Mouse (Mus musculus) forebrain, embryonic 10.5 days (tissue): ENCODE results near the gene Tnk2. TPM values are rescaled to one million over a fixed set of nuclear protein-coding genes. Genes with fewer than 3 reads are reported as not detected.

Experiments
- DNase-seq: peaks from one replicate; pipeline ENCODE4 v3.0.0-alpha.2; 2017; ENCODE audit warnings: low spot score; ENCODE audit errors: extremely low spot score
- H3K27ac ChIP-seq: fragments of 300-500 bp; sonication (generic); 2 replicates; pipeline ENCODE4 v1.5.1; 2016; ENCODE audit warnings: mild to moderate bottlenecking
- H3K27me3 ChIP-seq: fragments of 300-500 bp; sonication (generic); 2 replicates; pipeline ENCODE4 v1.6.1; 2016; ENCODE audit warnings: mild to moderate bottlenecking; ENCODE audit not compliant: poor library complexity, severe bottlenecking
- H3K36me3 ChIP-seq: fragments of 300-500 bp; sonication (generic); replicated peaks from 2 replicates; pipeline ENCODE4 v1.6.1; 2016; ENCODE audit warnings: mild to moderate bottlenecking, moderate library complexity
- H3K4me1 ChIP-seq: fragments of 300-500 bp; sonication (generic); 2 replicates; pipeline ENCODE4 v1.6.1; 2016
- H3K4me3 ChIP-seq: fragments of 300-500 bp; sonication (generic); 2 replicates; pipeline ENCODE4 v1.5.1; 2016; ENCODE audit warnings: mild to moderate bottlenecking, moderate library complexity
- H3K9me3 ChIP-seq: fragments of 300-500 bp; sonication (generic); 2 replicates; pipeline ENCODE4 v1.6.1; 2016; ENCODE audit warnings: mild to moderate bottlenecking, moderate library complexity
- WGBS: fragments of 180-500 bp; shearing (Covaris S2); methylation state at CpG from one replicate; pipeline ENCODE4 v1.1.7; 2016; 5-methylcytosine and 5-hydroxymethylcytosine counted together
- polyA plus RNA-seq: library from polyadenylated mRNA; unstranded; fragments of >200 nt; fragmentation: Nextera tagmentation; extraction: Ambion mirVana; gene quantifications from 2 replicates; pipeline ENCODE4 v1.2.1, GENCODE M21; 2016

Gene Tnk2
- polyA plus RNA-seq, 1 experiment from 2014 or later = 10.1 TPM

GRCm38 (mm10) chr16:32656321-32656720 lies 12.6 kb downstream of the Tnk2 start:
- H3K4me3 ChIP-seq = no peak overlapping the region
- H3K4me1 ChIP-seq = peaks cover 51% of the 10 kb centered on the region
- H3K36me3 ChIP-seq = peaks cover 32% of the 10 kb centered on the region
- no peak overlapping the region for H3K27ac ChIP-seq
- DNase-seq = no peak
- no peaks in the 10 kb centered on the region for H3K27me3 ChIP-seq
- 88% methylated on average over 8 of the region's 8 CpGs for WGBS
- no peaks in the 10 kb centered on the region for H3K9me3 ChIP-seq

DNA sequence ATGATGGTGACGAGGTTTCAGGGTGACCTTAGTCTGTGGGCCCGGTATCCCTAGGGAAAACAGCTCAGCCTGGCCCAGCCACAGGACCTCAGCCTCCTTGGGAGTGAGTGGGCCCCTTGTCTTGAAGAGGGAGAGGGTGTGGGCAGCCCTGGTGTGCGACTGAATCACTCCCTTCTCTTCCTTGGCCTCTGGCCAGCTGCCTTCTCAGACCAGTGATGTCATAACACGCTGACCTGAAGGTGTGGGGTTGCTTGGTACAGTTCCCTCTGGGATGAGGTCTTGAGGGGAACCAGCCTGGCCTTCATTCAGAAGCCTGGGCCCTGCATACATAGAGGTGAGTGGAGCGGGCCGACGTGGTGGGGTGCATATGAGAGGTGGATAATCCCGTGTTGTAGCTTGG lies 13.1 kb downstream of the Tnk2 start:
- Histone ChIP-seq H3K27me3 (no peaks in the 10 kb centered on the region), H3K9me3 (no peaks in the 10 kb centered on the region), H3K4me3 (no peak overlapping the region), H3K36me3 (peaks cover 28% of the 10 kb centered on the region), H3K4me1 (peaks cover 56% of the 10 kb centered on the region), H3K27ac (no peak overlapping the region)
- DNase-seq = no peak
- 87% methylated on average over 8 of the region's 8 CpGs for WGBS

GRCm38 (mm10) chr16:32657498-32658250 lies 14.0 kb downstream of the Tnk2 start:
- Histone ChIP-seq H3K27ac (no peak overlapping the region), H3K4me3 (no peak overlapping the region), H3K36me3 (peaks cover 22% of the 10 kb centered on the region), H3K9me3 (no peaks in the 10 kb centered on the region), H3K27me3 (no peaks in the 10 kb centered on the region), H3K4me1 (peaks cover 62% of the 10 kb centered on the region)
- no peak for DNase-seq
- 90% methylated on average over 16 of the region's 16 CpGs for WGBS

DNA sequence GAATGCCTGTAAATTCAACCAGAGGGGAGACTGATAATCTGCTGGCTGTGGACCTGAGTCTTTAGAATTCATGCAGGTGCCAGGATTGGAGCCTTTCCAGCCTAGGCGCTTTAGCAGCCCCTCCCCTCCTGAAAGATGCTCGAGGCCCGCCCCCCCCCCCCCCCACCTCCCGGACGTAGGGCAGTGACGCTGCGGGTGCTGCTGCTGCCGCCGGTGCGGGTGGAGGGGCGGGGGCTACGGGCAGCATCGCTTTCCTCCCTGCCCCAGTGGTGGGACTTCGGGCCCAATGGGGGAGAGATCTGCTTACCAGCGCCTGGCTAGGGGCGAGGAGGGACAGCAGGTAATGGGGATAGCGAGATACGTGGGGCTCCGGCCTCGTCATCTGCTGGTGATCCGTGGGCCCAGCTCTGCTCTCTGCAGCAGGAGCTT lies 15.1 kb downstream of the Tnk2 start:
- Histone ChIP-seq H3K36me3 (peaks cover 25% of the 10 kb centered on the region), H3K27me3 (no peaks in the 10 kb centered on the region), H3K27ac (peak overlapping the region; percentile 78), H3K9me3 (no peaks in the 10 kb centered on the region), H3K4me3 (peak overlapping the region; percentile 49), H3K4me1 (peaks cover 67% of the 10 kb centered on the region)
- no peak for DNase-seq
- WGBS = 1% methylated on average over 19 of the region's 21 CpGs

DNA sequence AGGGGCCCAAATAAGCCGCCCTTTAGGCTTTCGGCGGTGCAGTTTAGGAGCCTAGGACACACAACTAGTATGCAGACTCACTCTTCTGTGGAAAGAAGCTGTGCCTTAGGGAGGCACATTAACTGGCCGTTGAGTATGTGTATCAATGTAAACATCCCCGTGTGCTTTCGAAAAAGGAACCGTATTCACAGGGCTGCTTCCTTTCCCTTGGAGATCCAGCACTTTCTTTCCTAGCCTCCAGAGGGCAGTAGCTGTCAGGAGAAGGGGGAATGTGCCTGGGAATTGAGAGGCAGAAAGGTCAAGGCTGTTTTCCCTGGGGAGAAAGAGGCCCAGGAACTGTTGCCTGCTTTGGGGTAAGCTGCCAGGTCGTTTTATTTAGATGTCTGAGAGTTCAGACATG lies 15.7 kb downstream of the Tnk2 start:
- Histone ChIP-seq H3K27ac (peak overlapping the region; percentile 78; the same call in 1 of the 2 replicates), H3K27me3 (no peaks in the 10 kb centered on the region), H3K4me1 (peaks cover 64% of the 10 kb centered on the region), H3K36me3 (peaks cover 22% of the 10 kb centered on the region), H3K9me3 (no peaks in the 10 kb centered on the region), H3K4me3 (peak overlapping the region; percentile 49)
- 8% methylated on average over 8 of the region's 8 CpGs for WGBS
- DNase-seq = peak; percentile 60

GRCm38 (mm10) chr16:32660095-32660494 lies 16.4 kb downstream of the Tnk2 start:
- WGBS = 68% methylated on average over 1 of the region's 1 CpGs
- Histone ChIP-seq H3K27ac (peak overlapping the region; percentile 82; the same call in 1 of the 2 replicates), H3K9me3 (no peaks in the 10 kb centered on the region), H3K27me3 (no peaks in the 10 kb centered on the region), H3K36me3 (peaks cover 17% of the 10 kb centered on the region), H3K4me3 (no peak overlapping the region), H3K4me1 (peaks cover 64% of the 10 kb centered on the region)
- no peak for DNase-seq

GRCm38 (mm10) chr16:32660557-32661321 lies 17.1 kb downstream of the Tnk2 start:
- Histone ChIP-seq H3K4me3 (no peak overlapping the region), H3K27me3 (no peaks in the 10 kb centered on the region), H3K36me3 (peaks cover 15% of the 10 kb centered on the region), H3K4me1 (peaks cover 71% of the 10 kb centered on the region), H3K27ac (peak overlapping the region; percentile 82), H3K9me3 (no peaks in the 10 kb centered on the region)
- no peak for DNase-seq
- WGBS = 50% methylated on average over 10 of the region's 10 CpGs

DNA sequence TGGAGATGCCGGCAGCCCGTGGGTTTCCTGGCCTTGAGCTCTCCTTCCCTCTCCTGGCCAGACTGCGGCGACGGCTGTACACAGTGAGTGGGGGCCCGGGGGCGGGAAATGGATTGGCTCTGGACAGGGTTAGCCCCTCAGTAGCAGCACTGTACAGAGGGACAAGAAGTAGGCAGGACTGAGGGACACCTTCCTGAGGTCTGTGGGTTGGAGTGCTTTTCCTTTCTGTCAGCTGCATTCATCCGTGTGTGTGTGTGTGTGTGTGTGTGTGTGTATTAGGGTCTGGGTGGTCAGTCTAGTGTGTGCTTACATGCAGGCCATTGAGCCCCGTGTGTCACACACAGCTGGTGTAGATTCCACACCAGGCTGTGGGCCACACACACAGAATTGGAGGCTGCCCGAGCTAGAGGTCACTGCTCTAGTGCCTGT lies 17.8 kb downstream of the Tnk2 start:
- H3K9me3 ChIP-seq = no peaks in the 10 kb centered on the region
- H3K4me3 ChIP-seq = no peak overlapping the region; the same call in 1 of the 2 replicates
- H3K36me3 ChIP-seq = peaks cover 15% of the 10 kb centered on the region
- no peak for DNase-seq
- no peaks in the 10 kb centered on the region for H3K27me3 ChIP-seq
- H3K4me1 ChIP-seq = peaks cover 79% of the 10 kb centered on the region
- H3K27ac ChIP-seq = peak overlapping the region; percentile 82
- 68% methylated on average over 10 of the region's 10 CpGs for WGBS

GRCm38 (mm10) chr16:32662372-32662771 lies 18.7 kb downstream of the Tnk2 start:
- Histone ChIP-seq H3K4me3 (no peak overlapping the region), H3K4me1 (peaks cover 83% of the 10 kb centered on the region), H3K9me3 (no peaks in the 10 kb centered on the region), H3K36me3 (peaks cover 14% of the 10 kb centered on the region), H3K27ac (peak overlapping the region; percentile 82), H3K27me3 (no peaks in the 10 kb centered on the region)
- no peak for DNase-seq
- WGBS = 91% methylated on average over 7 of the region's 7 CpGs

- Histone ChIP-seq H3K4me1 (peaks cover 87% of the 10 kb centered on the region), H3K4me3 (no peak overlapping the region), H3K9me3 (no peaks in the 10 kb centered on the region), H3K36me3 (peaks cover 19% of the 10 kb centered on the region), H3K27me3 (no peaks in the 10 kb centered on the region), H3K27ac (peak overlapping the region; percentile 51)
- WGBS = 86% methylated on average over 9 of the region's 9 CpGs
- DNase-seq = no peak
Observed at GRCm38 (mm10) chr16:32663231-32663858, 19.7 kb downstream of the Tnk2 start.

- Histone ChIP-seq H3K27ac (peak overlapping the region; percentile 56; the same call in 1 of the 2 replicates), H3K27me3 (no peaks in the 10 kb centered on the region), H3K4me3 (no peak overlapping the region), H3K36me3 (peaks cover 23% of the 10 kb centered on the region), H3K4me1 (peaks cover 78% of the 10 kb centered on the region), H3K9me3 (no peaks in the 10 kb centered on the region)
- DNase-seq = no peak
- 79% methylated on average over 2 of the region's 2 CpGs for WGBS
Observed at GRCm38 (mm10) chr16:32664211-32664610, 20.5 kb downstream of the Tnk2 start.

- DNase-seq = no peak
- Histone ChIP-seq H3K4me1 (peaks cover 60% of the 10 kb centered on the region), H3K9me3 (no peaks in the 10 kb centered on the region), H3K27me3 (no peaks in the 10 kb centered on the region), H3K27ac (peak overlapping the region; percentile 75), H3K4me3 (peak overlapping the region; percentile 1; the same call in 1 of the 2 replicates), H3K36me3 (peaks cover 41% of the 10 kb centered on the region)
- WGBS = 47% methylated on average over 11 of the region's 11 CpGs
Observed at GRCm38 (mm10) chr16:32665851-32666665, 22.4 kb downstream of the Tnk2 start.
